ENCODE assay signal across 20 mouse cellular contexts in the genomic region with DNA sequence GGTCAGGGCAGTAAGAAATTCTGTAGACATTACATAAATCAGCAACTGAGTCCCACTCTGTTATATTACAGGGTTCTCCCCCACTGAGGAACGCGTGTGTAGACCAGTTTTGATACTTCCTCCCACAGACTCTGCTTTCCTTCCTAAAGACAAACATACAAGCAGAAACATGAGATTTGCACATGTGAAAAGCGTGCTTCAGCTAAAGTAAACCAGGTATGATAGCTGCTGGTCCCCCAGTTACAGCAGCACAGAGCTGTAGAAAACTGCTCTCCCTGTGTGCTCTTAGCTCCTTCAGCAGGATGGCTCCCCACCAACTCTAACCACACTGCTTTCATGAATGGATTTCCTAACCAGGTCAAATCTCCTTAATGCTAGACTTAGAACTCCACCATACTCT.
DNase-seq lines count a peak whose midpoint lies in the region; ATAC-seq and TF ChIP-seq lines count a peak whose summit lies in the region.
"Had no signal": no experiment of that assay in that cellular context is flagged by ENCODE, and none has a peak within 500 bp of the region (broad histone marks: within the 10 kb centered on the region; RNA-seq: fewer than 3 reads in every experiment).

No protein-coding gene starts in this region.

- no peaks in the 10 kb centered on the region for H3K9me3 ChIP-seq in forebrain, embryonic 15.5 days
- H3K9me3 ChIP-seq in forebrain, embryonic 10.5 days = no peaks in the 10 kb centered on the region; the same call in 1 of the 2 replicates
- H3K9me3 ChIP-seq in midbrain, embryonic 16.5 days (replicated peaks; ENCODE audit: control insufficient read depth, low read length, poor library complexity, severe bottlenecking) = no peaks in the 10 kb centered on the region
- no peaks in the 10 kb centered on the region for H3K9me3 ChIP-seq in midbrain, postnatal 0 days (ENCODE audit: low read length)
- H3K9me3 ChIP-seq: forebrain, embryonic 13.5 days; heart, embryonic 15.5 days; hindbrain, embryonic 10.5 days; intestine, embryonic 15.5 days had no signal

- no peak overlapping the region for H3K4me2 ChIP-seq in forebrain, embryonic 15.5 days (replicated peaks)
- no peak overlapping the region for H3K4me2 ChIP-seq in midbrain, embryonic 16.5 days (ENCODE audit: low read length)
- H3K4me2 ChIP-seq in midbrain, postnatal 0 days (ENCODE audit: low read depth, low read length, poor library complexity, severe bottlenecking) = no peak overlapping the region
- H3K4me2 ChIP-seq: forebrain, embryonic 13.5 days; heart, embryonic 11.5 days; heart, embryonic 15.5 days; hindbrain, embryonic 14.5 days; intestine, embryonic 15.5 days had no signal

- no peaks in the 10 kb centered on the region for H3K27me3 ChIP-seq in forebrain, embryonic 15.5 days
- H3K27me3 ChIP-seq in forebrain, embryonic 10.5 days (ENCODE audit: poor library complexity, severe bottlenecking) = no peaks in the 10 kb centered on the region
- no peaks in the 10 kb centered on the region for H3K27me3 ChIP-seq in midbrain, embryonic 16.5 days (ENCODE audit: control insufficient read depth, insufficient read depth, low read depth, low read length)
- no peaks in the 10 kb centered on the region for H3K27me3 ChIP-seq in midbrain, postnatal 0 days (ENCODE audit: insufficient read depth, low read length)
- H3K27me3 ChIP-seq: CH12.LX; forebrain, embryonic 13.5 days; heart, embryonic 15.5 days; intestine, embryonic 15.5 days had no signal

- WGBS in forebrain, embryonic 15.5 days = 78% methylated on average over 3 of the region's 3 CpGs
- WGBS in forebrain, embryonic 10.5 days = 90% methylated on average over 3 of the region's 3 CpGs
- 87% methylated on average over 3 of the region's 3 CpGs for WGBS in midbrain, embryonic 16.5 days
- 87% methylated on average over 3 of the region's 3 CpGs for WGBS in midbrain, postnatal 0 days

- intact Hi-C loops in heart, postnatal 36 days (cut with DNase I) = no loop called here

- no peak overlapping the region for H3K4me3 ChIP-seq in forebrain, embryonic 15.5 days
- no peak overlapping the region for H3K4me3 ChIP-seq in forebrain, embryonic 10.5 days
- no peak overlapping the region for H3K4me3 ChIP-seq in midbrain, embryonic 16.5 days (ENCODE audit: low read depth, low read length)
- H3K4me3 ChIP-seq in midbrain, postnatal 0 days (ENCODE audit: low read depth, low read length) = no peak overlapping the region
- H3K4me3 ChIP-seq: forebrain, embryonic 13.5 days; heart, adult 2 months; heart, embryonic 15.5 days; hindbrain, embryonic 10.5 days; intestine, embryonic 15.5 days had no signal

- peak overlapping the region; percentile 62 for H3K27ac ChIP-seq in forebrain, embryonic 15.5 days (replicated peaks)
- no peak overlapping the region for H3K27ac ChIP-seq in forebrain, embryonic 10.5 days
- H3K27ac ChIP-seq in midbrain, embryonic 16.5 days (ENCODE audit: low read length) = peak overlapping the region; percentile 17; the same call in 1 of the 2 replicates
- H3K27ac ChIP-seq in midbrain, postnatal 0 days (ENCODE audit: low read depth, low read length) = no peak overlapping the region
- H3K27ac ChIP-seq: heart, adult 2 months; heart, embryonic 15.5 days; hindbrain, embryonic 10.5 days; hindbrain, embryonic 14.5 days; intestine, embryonic 15.5 days had no signal

- H3K9ac ChIP-seq in forebrain, embryonic 15.5 days (replicated peaks) = no peak overlapping the region
- H3K9ac ChIP-seq in midbrain, embryonic 16.5 days (ENCODE audit: low read depth, low read length) = no peak overlapping the region
- no peak overlapping the region for H3K9ac ChIP-seq in midbrain, postnatal 0 days (replicated peaks; ENCODE audit: low read length, poor library complexity, severe bottlenecking)
- H3K9ac ChIP-seq: forebrain, embryonic 13.5 days; heart, embryonic 15.5 days; hindbrain, embryonic 14.5 days; intestine, embryonic 15.5 days had no signal

- peak; percentile 44; the same call in 1 of the 2 replicates for ATAC-seq in forebrain, embryonic 15.5 days (replicated peaks)
- no peak for ATAC-seq in midbrain, embryonic 16.5 days
- ATAC-seq in midbrain, postnatal 0 days (ENCODE audit: low FRiP score) = no peak
- ATAC-seq: intestine, embryonic 15.5 days had no signal

- TF ChIP-seq CTCF in midbrain, postnatal 0 days (IDR thresholded peaks at IDR 0.05) = no peak

- DNase-seq in forebrain, embryonic 10.5 days (ENCODE audit: extremely low spot score, low spot score) = no peak
- peak; percentile 53 for DNase-seq in heart, adult 11 months
- DNase-seq in heart, postnatal 36 days = no peak
- DNase-seq in midbrain, postnatal 0 days (ENCODE audit: low spot score) = no peak
- DNase-seq in gastrocnemius, adult 8-10 months (ENCODE audit: low spot score in 2 of 2) = no peak
- DNase-seq: adrenal gland, adult 2 months; adrenal gland, postnatal 25 days; gastrocnemius, postnatal 10 days; heart, adult 2 months; heart, postnatal 14 days; kidney, adult 18-20 months had no signal

- H3K36me3 ChIP-seq in forebrain, embryonic 15.5 days = no peaks in the 10 kb centered on the region
- H3K36me3 ChIP-seq in forebrain, embryonic 10.5 days (replicated peaks) = no peaks in the 10 kb centered on the region
- no peaks in the 10 kb centered on the region for H3K36me3 ChIP-seq in midbrain, embryonic 16.5 days (ENCODE audit: control insufficient read depth, insufficient read depth, low read length)
- H3K36me3 ChIP-seq in midbrain, postnatal 0 days (ENCODE audit: insufficient read depth, low read length) = no peaks in the 10 kb centered on the region
- H3K36me3 ChIP-seq: heart, embryonic 15.5 days; hindbrain, embryonic 10.5 days; intestine, embryonic 15.5 days had no signal

- H3K4me1 ChIP-seq in forebrain, embryonic 15.5 days = peaks cover 12% of the 10 kb centered on the region
- H3K4me1 ChIP-seq in forebrain, embryonic 10.5 days = peaks cover 12% of the 10 kb centered on the region
- H3K4me1 ChIP-seq in midbrain, embryonic 16.5 days (ENCODE audit: control insufficient read depth, insufficient read depth, low read length) = no peaks in the 10 kb centered on the region
- H3K4me1 ChIP-seq in midbrain, postnatal 0 days (ENCODE audit: insufficient read depth, low read length) = no peaks in the 10 kb centered on the region
- H3K4me1 ChIP-seq: forebrain, embryonic 13.5 days; heart, embryonic 15.5 days; intestine, embryonic 15.5 days had no signal

Comparison
In these comparisons a context has a peak if more than half of its experiments do, and no peak if none do; other contexts are left out.
1. H3K27ac ChIP-seq: peak in forebrain, embryonic 15.5 days (single experiment) and midbrain, embryonic 16.5 days (single experiment); none in forebrain, embryonic 10.5 days (single experiment) and midbrain, postnatal 0 days (single experiment).